Mouse (Mus musculus) 3T3-L1 (cell line): ENCODE data around the gene Pola1.
A peak's percentile ranks its signal among the peaks of the same experiment; 100 is the strongest.

Source experiments
- DNase-seq: peaks from one replicate; pipeline ENCODE4 v3.0.0-alpha.2; 2015; ENCODE audit warnings: low read depth, low spot score

The Pola1 gene

GRCm38 (mm10) chrX:93631657-93632449 lies at the start of gene Pola1:
Pola1 (minus strand) TSS chrX:93632155.
- DNase-seq = peak; percentile 88

DNA sequence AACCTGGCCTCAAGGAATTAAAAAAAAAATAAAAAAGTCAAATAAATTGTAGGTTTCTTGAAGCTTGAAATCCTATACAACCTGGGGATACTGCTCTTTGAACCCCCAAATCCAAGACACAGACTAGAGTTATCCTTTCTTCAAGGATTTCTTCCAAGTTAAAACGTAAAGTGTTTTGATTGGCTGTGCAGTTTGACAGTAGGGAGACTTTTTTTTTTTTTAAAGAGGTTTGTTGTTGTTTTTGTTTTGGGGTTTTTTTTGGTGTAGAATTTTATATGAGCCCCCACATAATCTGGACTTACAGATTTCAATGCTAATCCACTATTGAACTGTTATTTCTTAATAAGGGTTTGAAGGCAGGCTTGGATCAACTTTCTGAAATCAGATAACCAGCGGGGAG lies 44.3 kb upstream of the Pola1 start:
- DNase-seq = peak; percentile 8

- DNase-seq = peak; percentile 84
Observed at GRCm38 (mm10) chrX:93674836-93675795, 43.2 kb upstream of the Pola1 start.

DNA sequence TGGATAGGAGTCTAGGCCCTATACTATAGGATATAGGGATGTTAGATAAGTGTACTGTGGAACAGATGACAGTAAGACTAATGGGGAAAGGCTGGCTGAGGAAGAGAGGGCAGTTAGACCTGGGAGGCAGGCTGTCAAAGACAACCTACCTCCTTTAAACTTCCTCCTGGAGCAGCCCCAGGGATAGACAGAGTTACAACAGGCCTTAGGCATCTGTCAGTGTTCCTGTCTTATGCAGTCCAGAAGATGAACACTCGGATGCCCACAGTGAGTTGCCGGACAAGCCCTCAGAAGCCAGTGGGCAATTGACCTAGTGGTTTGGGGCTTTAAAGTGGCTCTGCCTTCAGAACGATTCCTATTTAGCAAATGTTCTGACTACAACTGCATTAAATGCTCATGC lies 42.5 kb upstream of the Pola1 start:
- peak; percentile 23 for DNase-seq

DNA sequence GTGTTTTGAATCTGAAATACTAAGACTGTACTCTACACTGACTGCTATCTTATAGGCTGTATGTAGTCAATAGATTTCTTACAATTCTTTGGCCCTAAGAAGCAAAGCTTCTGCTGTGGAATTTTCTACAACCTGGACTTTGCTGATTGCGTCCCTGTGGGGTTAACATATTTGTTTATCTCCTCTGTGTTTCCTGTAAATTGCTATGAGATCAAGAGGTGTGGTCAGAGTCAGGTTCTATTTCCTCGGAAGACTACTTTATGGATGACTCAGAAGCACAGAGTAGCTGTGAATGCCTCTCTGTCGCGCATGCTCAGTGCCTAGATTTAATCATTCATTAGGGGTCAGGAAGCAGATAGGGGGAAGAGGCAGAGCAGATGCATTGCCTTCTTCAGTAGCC lies 32.8 kb upstream of the Pola1 start:
- DNase-seq = peak; percentile 11

DNA sequence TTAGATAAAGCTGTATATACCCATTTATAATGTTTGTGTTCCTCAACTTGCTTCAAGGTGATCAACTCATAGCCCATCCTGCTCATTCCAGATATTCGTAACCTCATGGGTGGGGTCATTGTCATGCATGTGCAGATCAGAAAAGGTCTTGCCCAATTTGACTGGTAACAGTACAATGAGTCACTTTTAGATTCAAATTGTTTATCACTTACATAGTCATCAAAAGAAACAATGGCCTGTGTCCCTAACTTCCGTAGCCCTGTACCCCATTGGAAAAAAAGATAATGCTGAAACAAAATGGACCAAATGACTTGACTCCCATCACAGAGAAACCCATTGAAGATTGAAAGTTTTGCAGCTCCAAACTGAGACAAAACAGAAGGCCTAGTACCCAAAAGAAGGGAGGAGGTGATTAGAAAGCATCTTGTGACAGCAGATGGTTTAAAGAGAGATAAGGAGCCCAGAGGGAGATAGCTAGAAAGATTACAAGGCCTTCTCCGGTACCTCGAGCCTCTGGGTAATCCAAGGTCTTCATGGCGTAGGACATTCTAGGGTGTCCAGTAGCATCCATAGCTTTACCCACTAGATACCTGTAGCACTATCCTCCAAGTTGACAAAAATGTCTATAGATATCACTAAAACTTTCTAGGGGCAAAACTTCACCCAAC lies 32.1 kb upstream of the Pola1 start:
- DNase-seq = no peak

DNA sequence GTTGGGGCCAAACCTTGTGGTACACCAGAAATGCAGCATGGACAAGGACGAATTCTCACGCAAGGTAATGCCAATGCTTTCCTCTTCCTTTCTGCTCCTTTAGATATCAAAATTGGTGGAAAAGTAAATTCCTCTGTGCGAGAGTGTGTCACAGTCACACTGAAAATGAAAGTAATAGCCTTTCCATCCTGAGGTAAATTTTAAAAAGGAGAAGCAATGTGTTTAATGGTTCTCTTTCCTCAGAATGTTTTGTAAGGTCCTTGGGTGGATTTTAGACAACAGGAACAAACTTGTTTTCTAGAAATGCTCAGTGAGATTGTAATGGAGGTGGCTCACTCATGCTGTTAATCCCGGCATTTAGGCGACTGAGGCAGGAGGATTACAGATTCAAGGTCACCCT lies 23.2 kb upstream of the Pola1 start:
- no peak for DNase-seq

- no peak for DNase-seq
Observed at GRCm38 (mm10) chrX:93654218-93655002, 22.5 kb upstream of the Pola1 start, which contains the start of gene Pcyt1b. Pcyt1b (plus strand) TSS chrX:93654863.

- DNase-seq = no peak
Observed at GRCm38 (mm10) chrX:93650738-93651137, 18.8 kb upstream of the Pola1 start.

DNA sequence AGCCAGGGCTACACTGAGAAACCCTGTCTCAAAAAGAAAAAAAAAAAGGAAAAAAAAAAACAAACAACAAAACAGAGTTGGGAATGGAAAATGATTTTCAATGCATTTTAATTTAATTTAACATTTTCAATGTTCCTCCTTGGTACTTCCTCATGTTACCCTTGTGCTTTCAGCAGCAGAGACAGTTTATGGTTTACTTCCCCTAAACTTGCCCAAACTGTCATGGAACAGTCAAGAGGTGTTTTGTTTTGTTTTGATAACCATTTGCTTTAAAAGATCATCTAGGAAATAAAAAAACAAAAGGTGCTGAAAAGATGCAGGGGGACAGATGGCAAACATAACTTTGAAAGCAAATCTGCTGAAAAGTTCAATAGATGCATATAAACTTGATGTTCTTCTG lies 12.1 kb upstream of the Pola1 start:
- DNase-seq = no peak

GRCm38 (mm10) chrX:93643600-93643999 lies 11.6 kb upstream of the Pola1 start:
- no peak for DNase-seq

DNA sequence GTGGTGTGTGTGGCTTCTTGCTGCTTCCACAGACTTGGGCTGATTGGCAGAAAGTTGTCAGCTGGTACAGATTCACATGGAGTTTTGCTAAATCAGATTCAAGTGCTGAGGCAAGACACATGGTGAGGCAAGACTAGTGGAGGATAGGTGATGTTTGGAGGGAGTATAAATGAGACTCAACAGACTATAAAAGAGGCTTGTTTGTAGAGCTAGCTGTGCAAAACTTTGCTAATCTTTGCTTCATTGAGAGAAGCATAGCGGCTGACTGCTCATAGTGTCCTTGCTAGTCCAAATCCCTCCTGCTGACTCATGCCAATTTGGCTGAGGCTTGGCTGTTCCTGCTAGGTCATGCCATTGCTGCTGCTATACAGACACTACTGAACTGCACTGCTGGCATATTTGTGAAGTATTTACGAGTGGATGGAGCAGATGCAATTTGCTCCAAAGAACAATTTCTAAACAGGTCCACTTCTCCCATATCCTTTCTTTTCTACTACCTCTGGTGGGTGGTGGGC lies 3.0 kb upstream of the Pola1 start:
- DNase-seq = peak; percentile 81

GRCm38 (mm10) chrX:93630256-93630655 lies 1.7 kb downstream of the Pola1 start:
- peak; percentile 35 for DNase-seq

- no peak for DNase-seq
Observed at GRCm38 (mm10) chrX:93602214-93602613, 29.7 kb downstream of the Pola1 start.

DNA sequence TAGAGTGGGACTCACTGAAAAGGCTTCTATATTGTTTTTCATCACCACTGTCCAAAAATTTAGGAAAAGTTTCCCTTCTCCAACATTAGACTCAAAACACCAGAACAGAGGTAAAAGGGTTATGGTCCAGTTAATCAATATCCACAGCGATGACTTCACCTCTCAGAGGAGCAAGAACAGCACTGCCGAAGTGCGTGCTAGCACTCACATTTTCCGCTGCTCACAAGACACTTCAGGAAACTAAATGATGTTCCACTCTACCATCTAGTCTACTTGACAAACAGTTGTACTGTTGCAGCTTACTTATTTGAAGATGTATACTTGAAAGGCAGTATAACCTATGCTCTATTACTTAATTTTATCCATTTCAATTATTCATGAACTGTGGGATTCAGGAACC lies 37.7 kb downstream of the Pola1 start:
- no peak for DNase-seq

GRCm38 (mm10) chrX:93580931-93581330 lies 51.0 kb downstream of the Pola1 start:
- DNase-seq = no peak

DNA sequence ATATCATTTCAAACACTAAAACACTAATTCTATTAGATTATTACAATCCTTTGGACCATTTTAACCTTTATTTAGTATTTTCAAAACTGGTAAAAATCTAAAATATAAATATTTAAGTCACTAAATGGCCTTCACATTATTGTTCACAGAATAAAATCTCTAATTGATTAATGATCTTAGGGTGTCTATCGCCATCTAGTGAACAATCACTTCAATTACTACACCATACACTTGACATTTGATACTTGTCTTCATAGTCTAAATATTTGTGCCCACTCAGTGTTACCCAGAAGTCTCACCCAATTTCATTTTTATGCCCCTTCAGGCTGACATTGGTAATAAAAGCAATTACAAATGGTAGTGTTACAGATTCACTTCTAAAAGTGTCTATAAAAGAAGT lies 74.8 kb downstream of the Pola1 start:
- DNase-seq = peak; percentile 37

DNA sequence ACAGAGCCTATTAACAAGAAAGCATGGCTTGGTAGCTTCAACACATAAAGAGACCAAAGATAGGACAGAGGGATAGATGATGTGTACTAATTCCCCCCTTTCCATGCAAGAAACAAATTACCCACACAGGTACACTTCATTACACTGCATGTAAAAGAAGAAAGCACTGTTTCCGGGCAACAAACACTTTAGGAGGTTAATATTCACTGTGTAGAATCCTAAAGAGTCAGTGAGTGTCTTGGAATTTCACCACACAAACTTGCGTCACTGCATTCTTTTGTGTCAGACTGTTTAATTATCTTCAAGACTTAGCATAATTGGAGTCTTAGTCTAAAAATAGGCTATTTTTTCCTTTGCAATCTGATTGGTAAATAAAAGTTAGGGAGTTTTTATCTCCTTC lies 92.2 kb downstream of the Pola1 start:
- DNase-seq = no peak

- no peak for DNase-seq
Observed at GRCm38 (mm10) chrX:93502865-93503353, 129.0 kb downstream of the Pola1 start.

- no peak for DNase-seq
Observed at GRCm38 (mm10) chrX:93497597-93497996, 134.4 kb downstream of the Pola1 start.

DNA sequence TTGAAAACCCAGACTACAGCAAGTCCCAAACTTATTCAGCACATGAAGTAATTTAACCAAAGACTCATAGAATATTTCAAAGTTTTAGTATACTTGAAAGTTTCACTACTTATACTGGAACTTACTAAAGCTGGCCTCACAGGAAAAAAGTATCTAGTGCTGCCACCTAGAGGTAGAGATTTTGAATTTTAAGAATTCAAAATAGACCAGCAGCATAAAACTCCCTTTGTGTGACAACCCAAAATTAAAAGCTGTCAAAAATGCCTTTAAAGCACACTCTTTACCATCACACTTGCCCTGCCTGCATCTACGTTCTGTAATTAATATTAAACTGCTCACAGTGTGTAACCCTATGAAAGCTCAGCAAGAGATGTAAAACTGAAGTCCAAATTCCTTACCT lies 166.2 kb downstream of the Pola1 start:
- DNase-seq = peak; percentile 62
